Mouse (Mus musculus) liver, embryonic 13.5 days (tissue): ENCODE measurements around the gene Birc7. TPM values are rescaled to one million over a fixed set of nuclear protein-coding genes. Genes with fewer than 3 reads are reported as not detected.

ENCODE experiments used
- ATAC-seq: fragments of 200-750 bp; cut with Nextera tagmentation; 2 replicates; pipeline ENCODE4 v1.8.0; 2017; ENCODE audit warnings: low read depth, mild to moderate bottlenecking, moderate number of reproducible peaks, moderate library complexity
- DNase-seq: peaks from one replicate; pipeline ENCODE4 v3.0.0; 2022
- H3K27ac ChIP-seq: fragments of 300-500 bp; sonication (generic); 2 replicates; pipeline ENCODE4 v1.5.1; 2015; ENCODE audit warnings: moderate library complexity, mild to moderate bottlenecking, inconsistent platforms
- H3K27me3 ChIP-seq: fragments of 300-500 bp; sonication (generic); 2 replicates; pipeline ENCODE4 v1.6.1; 2015; ENCODE audit warnings: mild to moderate bottlenecking, inconsistent platforms
- H3K36me3 ChIP-seq: fragments of 300-500 bp; sonication (generic); 2 replicates; pipeline ENCODE4 v1.6.1; 2015; ENCODE audit warnings: mild to moderate bottlenecking, inconsistent platforms
- H3K4me1 ChIP-seq: fragments of 300-500 bp; sonication (generic); replicated peaks from 2 replicates; pipeline ENCODE4 v1.6.1; 2015; ENCODE audit warnings: inconsistent platforms
- H3K4me2 ChIP-seq: fragments of 300-500 bp; sonication (generic); 2 replicates; pipeline ENCODE4 v1.6.1; 2015; ENCODE audit warnings: inconsistent platforms, mild to moderate bottlenecking, moderate library complexity
- H3K4me3 ChIP-seq: fragments of 300-500 bp; sonication (generic); replicated peaks from 2 replicates; pipeline ENCODE4 v1.5.1; 2015; ENCODE audit warnings: mild to moderate bottlenecking, inconsistent platforms
- H3K9ac ChIP-seq: fragments of 300-500 bp; sonication (generic); 2 replicates; pipeline ENCODE4 v1.6.1; 2015; ENCODE audit warnings: mild to moderate bottlenecking, inconsistent platforms
- H3K9me3 ChIP-seq: fragments of 300-500 bp; sonication (generic); replicated peaks from 2 replicates; pipeline ENCODE4 v1.6.1; 2016; ENCODE audit warnings: inconsistent platforms
- WGBS: fragments of 180-500 bp; shearing (Covaris S2); methylation state at CpG from one replicate; pipeline ENCODE4 v1.1.7; 2015; ENCODE audit not compliant: insufficient replicate concordance; 5-methylcytosine and 5-hydroxymethylcytosine counted together
- polyA plus RNA-seq: library from polyadenylated mRNA; unstranded; fragments of >200 nt; fragmentation: Nextera tagmentation; extraction: Ambion mirVana; gene quantifications from 2 replicates; pipeline ENCODE4 v1.2.1, GENCODE M21; 2015

Gene Birc7
- polyA plus RNA-seq, 1 experiment from 2014 or later, result not detected

DNA sequence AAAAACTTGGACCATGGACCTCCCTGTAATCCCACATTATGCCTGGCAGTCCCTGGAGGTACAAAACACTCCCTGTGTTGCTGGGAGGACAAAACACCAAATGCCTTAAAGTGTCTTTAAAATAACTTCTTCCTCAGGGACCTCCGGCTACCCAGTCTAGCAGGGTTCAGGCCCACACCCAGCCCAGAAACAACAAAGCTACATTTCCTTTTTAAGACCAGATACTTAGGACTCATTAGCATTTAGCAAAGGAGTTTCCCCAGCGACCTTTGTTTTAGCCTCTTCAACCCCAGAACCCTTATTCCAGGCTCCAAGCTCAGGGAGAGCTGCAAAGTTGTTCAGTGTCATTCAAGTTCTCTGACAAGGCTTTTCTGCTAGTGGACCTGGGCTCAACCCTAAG, 24.8 kb downstream of the Birc7 start:
- Histone ChIP-seq H3K27me3 (peaks cover 69% of the 10 kb centered on the region), H3K4me1 (no peaks in the 10 kb centered on the region), H3K27ac (no peak overlapping the region), H3K9me3 (no peaks in the 10 kb centered on the region), H3K4me3 (no peak overlapping the region), H3K4me2 (peak overlapping the region; percentile 59), H3K36me3 (no peaks in the 10 kb centered on the region), H3K9ac (no peak overlapping the region)
- DNase-seq (no peak), ATAC-seq (no peak)
- WGBS, result 32% methylated on average over 2 of the region's 2 CpGs

DNA sequence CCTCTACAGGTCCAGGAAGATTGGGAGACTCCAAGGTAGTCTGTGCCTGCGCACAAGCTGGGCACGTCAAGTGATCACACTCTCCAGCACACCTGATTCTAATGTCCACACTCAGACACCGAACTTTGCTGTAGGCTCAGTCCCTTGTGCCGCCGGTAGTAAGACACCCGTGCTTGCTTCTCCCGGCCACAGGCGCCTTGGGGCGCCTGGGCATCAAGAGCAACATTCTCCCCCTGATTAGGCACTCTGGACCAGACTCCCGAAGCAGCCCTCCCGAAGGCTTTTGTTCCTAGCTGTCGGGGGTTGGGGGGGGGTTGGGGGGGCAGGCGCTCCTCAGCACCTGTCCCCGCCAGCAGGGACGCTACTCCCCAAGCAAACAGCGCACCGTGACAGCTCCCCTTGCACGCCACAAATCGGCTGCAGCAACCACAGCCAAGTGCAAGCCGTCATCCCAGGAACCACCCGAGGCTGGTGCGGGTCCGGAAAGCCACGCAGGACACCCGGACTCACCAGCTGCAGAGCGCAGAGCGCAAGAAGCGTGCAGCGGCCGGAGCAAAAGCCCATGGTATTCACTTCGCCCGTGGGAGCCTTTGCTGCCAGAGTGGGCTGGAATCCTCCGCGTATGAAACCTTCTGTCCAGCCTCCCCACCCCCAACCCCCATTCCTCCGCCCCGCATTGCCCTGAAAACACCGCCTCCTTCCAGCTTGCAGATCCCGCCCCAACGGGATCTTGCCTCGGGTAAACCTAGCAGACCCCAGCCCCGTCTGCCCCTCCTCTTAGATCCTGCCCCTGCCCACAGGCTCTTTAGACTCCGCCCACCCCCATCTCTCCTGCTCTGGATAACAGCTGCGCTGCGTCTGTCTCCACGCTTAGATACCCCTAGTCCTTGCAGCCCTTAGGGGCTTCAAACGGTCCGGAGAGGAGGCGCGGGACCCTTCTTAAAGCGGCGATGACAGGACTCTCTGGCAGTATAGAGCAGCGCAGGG, 25.5 kb downstream of the Birc7 start, which contains the start of gene Nkain4:
Gene Nkain4, minus strand, starts transcription at position 639 of the 987 bp plus-strand sequence.
- no peak for DNase-seq
- no peak for ATAC-seq
- 3% methylated on average over 52 of the region's 52 CpGs for WGBS
- Histone ChIP-seq H3K27me3 (peaks cover 69% of the 10 kb centered on the region), H3K4me1 (no peaks in the 10 kb centered on the region), H3K27ac (no peak within 1 kb of the TSS), H3K9me3 (no peaks in the 10 kb centered on the region), H3K4me3 (peak within 1 kb of the TSS; percentile 42), H3K4me2 (peak within 1 kb of the TSS; percentile 59), H3K9ac (no peak within 1 kb of the TSS), H3K36me3 (no peaks in the 10 kb centered on the region)

DNA sequence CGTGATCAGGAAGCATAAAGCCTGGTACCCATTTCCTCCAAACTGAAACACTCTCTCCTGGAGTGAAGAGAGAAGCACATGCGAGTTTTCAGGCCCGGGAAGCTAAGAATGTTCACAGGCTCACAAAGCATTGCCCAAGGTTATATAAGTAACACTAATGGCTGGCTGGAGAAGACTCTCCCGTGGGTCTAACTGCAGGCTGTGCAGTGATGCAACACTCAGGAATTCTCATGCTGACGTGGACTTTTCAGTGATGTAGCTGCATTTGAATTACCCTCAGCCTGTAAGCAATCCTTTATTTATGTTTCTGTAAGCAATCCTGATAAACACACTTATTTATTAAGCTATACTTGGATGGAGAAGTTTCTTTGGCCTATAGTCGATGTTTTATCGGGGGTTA, 30.8 kb downstream of the Birc7 start:
- WGBS, result 58% methylated on average over 7 of the region's 7 CpGs
- Histone ChIP-seq H3K27me3 (peaks cover 31% of the 10 kb centered on the region), H3K4me3 (no peak overlapping the region), H3K4me1 (peaks cover 23% of the 10 kb centered on the region), H3K9ac (no peak overlapping the region), H3K36me3 (no peaks in the 10 kb centered on the region), H3K4me2 (no peak overlapping the region), H3K27ac (no peak overlapping the region), H3K9me3 (no peaks in the 10 kb centered on the region)
- no peak for ATAC-seq
- DNase-seq, result no peak

DNA sequence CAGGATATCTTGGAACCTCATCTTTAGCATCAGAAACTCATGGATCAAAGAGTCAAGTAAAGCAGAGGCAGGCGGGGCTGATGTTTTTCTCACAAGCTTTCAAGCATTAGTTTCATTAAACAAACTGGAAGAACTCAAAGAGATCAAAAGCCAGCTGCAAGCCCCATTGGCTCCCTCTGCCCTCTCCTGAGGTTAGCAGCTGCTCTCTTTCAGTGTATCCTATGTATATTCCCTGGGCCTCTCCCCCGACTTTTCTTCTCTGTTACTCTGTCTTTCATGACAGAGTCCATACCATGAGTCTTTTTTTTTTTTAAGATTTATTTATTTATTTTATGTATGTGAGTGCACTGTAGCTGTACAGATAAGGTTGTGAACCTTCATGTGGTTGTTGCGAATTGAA, 31.4 kb downstream of the Birc7 start:
- no peaks in the 10 kb centered on the region for H3K9me3 ChIP-seq
- 43% methylated on average over 3 of the region's 3 CpGs for WGBS
- no peak for ATAC-seq
- no peak overlapping the region for H3K9ac ChIP-seq
- DNase-seq, result no peak
- peaks cover 26% of the 10 kb centered on the region for H3K27me3 ChIP-seq
- no peak overlapping the region for H3K4me2 ChIP-seq
- H3K4me3 ChIP-seq, result no peak overlapping the region
- H3K27ac ChIP-seq, result no peak overlapping the region
- no peaks in the 10 kb centered on the region for H3K36me3 ChIP-seq
- peaks cover 23% of the 10 kb centered on the region for H3K4me1 ChIP-seq

DNA sequence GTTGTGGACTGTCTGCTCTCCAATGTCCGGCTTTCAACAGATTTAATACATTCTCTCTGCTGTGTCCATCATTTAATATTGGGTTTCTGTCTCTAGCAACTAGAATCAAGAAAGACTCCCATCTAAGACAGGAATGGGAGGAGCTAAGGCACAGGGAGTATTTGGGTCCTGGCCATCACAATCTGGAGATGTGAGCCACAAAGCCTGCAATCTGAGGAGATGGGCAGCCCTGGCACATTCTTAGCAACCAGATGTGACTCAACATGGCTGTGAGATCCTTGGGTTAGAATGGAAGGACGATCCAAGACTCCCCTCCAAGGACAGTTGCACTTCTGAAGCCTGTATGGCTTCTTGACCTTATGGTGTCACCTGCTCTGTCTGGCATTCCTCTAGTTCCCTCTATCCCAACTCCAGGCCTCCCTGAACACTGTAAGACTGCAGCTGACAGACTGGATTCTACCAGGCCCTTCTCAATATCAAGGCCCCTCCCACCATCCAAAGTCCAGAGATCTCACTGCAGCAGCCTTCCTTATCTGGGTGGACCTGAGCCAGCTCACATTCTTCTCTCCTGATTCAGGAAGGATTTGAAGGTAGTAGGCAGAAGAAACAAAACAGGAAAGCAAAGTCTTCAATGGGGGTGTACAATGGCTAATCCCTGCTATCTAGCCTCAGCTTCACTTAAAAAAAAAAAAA, 33.9 kb downstream of the Birc7 start:
- WGBS, result 55% methylated on average over 2 of the region's 2 CpGs
- no peak overlapping the region for H3K27ac ChIP-seq

DNA sequence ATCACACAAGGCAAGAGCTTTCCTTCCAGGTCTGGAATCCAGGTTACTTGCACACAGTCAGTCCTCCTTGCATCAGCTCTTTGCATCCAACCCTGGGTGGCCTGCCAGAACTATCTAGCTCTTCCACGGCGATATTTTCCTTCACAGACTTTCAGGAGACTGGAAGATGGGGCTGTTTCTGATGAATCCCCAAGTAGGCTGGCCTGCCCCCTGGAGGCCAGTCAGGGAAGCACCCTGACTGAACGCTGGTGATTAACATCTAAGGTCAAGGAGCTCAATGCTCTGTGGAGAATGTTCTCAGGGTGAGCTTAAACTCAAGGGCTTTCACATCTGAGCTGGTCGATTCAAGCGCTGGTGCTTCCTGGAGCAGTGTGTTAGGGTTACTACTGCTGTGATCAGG, 35.1 kb downstream of the Birc7 start:
- Histone ChIP-seq H3K27ac (no peak overlapping the region), H3K9ac (no peak overlapping the region), H3K27me3 (no peaks in the 10 kb centered on the region), H3K36me3 (peaks cover 3% of the 10 kb centered on the region; the same call in 1 of the 2 replicates), H3K4me2 (no peak overlapping the region), H3K9me3 (no peaks in the 10 kb centered on the region), H3K4me3 (no peak overlapping the region), H3K4me1 (peaks cover 43% of the 10 kb centered on the region)
- 5% methylated on average over 5 of the region's 5 CpGs for WGBS
- no peak for ATAC-seq
- peak; percentile 58 for DNase-seq

More for the DNA sequence above, 33.9 kb downstream of the Birc7 start:
- Histone ChIP-seq H3K9me3 (no peaks in the 10 kb centered on the region), H3K4me2 (no peak overlapping the region), H3K36me3 (no peaks in the 10 kb centered on the region), H3K27me3 (peaks cover 5% of the 10 kb centered on the region; the same call in 1 of the 2 replicates), H3K9ac (no peak overlapping the region), H3K4me3 (no peak overlapping the region), H3K4me1 (peaks cover 31% of the 10 kb centered on the region)
- DNase-seq (no peak), ATAC-seq (no peak)

DNA sequence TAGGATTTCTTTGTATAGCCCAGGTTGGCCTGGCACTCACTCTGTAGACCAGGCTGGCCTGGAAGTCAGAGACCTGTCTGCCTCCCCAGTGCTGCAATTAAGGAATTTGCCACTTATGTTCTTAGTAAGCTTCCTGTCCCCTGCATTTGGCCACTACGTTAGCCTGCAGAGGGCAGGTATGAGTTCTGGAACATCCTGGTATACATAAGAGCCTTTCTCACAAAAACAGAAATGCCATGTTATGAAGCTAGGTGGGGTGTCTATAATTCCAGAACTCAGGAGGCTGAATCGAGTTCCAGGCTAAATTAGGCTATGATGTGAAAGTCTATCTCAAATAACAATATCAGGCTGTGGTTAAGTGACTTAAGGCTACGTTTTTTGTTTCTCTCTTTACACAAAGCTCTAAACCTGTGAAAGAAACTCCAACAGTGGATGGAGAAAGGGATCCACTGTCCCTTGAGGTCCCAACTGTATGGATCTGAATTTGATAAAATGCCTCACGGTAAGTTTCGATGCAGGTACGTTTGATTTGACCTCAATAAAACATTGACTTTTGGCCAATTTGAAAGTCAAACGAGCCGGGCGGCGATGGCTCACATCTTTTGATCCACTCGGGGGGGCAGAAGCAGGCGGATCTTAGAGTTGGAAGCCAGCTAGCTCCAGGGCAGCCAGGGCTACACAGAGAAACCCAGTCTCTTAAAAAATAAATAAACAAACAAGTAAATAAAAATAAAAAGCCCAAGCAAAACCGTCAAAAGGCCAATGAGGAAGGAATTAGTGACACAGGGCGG, 37.5 kb downstream of the Birc7 start:
- H3K27me3 ChIP-seq, result no peaks in the 10 kb centered on the region
- H3K9ac ChIP-seq, result peak overlapping the region; percentile 96
- H3K36me3 ChIP-seq, result peaks cover 26% of the 10 kb centered on the region
- H3K27ac ChIP-seq, result peak overlapping the region; percentile 87
- peak overlapping the region; percentile 90 for H3K4me2 ChIP-seq
- WGBS, result 9% methylated on average over 14 of the region's 14 CpGs
- H3K9me3 ChIP-seq, result no peaks in the 10 kb centered on the region
- ATAC-seq (peak; percentile 31; the same call in 1 of the 2 replicates), DNase-seq (no peak)
- H3K4me3 ChIP-seq, result peak overlapping the region; percentile 96
- peaks cover 54% of the 10 kb centered on the region for H3K4me1 ChIP-seq

DNA sequence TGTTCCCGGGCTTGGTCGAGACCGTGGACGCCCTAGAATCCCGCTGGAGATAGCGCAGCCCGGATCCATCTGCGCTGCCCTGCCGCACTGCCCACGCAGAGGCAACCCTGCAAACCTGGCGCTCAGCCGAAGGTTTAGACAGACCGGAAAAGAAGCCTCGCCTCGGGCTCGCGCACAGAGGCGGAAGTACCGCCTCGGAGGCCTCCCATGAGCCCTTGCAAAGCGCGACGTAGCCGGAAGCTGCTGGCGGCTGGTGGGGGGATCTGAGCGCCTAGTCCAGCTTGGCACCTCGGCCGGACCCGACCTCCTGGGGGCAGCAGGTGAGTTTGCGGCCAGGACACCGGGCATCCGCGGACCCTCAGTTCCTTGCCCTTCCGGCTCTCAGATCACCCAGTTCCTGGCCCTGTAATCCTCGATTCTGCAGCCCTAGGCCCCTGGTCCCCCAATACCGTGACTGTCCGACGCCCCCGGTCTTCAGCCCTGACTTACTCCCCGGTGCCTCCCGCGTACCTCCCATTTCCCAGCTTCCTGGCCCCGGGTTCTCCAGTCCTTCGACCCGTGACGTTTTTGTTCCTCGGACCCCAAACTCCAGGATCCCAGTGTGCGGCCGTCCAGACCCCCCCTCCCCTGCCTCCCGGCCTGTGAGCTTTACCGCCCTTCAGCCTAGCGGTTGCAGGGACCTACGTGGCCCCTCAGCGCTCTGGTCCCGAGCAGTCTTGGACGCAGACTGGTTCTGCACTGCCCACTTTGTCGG, 38.4 kb downstream of the Birc7 start, which contains the start of gene Arfgap1:
Gene Arfgap1, plus strand, starts transcription at position 216 of the 754 bp plus-strand sequence.
- peak within 1 kb of the TSS; percentile 96 for H3K9ac ChIP-seq
- H3K4me2 ChIP-seq, result peak within 1 kb of the TSS; percentile 90
- peak; percentile 92 for ATAC-seq
- WGBS, result under 1% methylated on average over 57 of the region's 57 CpGs
- DNase-seq, result peak; percentile 79
- peaks cover 49% of the 10 kb centered on the region for H3K4me1 ChIP-seq
- peak within 1 kb of the TSS; percentile 87 for H3K27ac ChIP-seq
- H3K27me3 ChIP-seq, result no peaks in the 10 kb centered on the region
- peaks cover 35% of the 10 kb centered on the region for H3K36me3 ChIP-seq
- H3K4me3 ChIP-seq, result peak within 1 kb of the TSS; percentile 96
- H3K9me3 ChIP-seq, result no peaks in the 10 kb centered on the region

DNA sequence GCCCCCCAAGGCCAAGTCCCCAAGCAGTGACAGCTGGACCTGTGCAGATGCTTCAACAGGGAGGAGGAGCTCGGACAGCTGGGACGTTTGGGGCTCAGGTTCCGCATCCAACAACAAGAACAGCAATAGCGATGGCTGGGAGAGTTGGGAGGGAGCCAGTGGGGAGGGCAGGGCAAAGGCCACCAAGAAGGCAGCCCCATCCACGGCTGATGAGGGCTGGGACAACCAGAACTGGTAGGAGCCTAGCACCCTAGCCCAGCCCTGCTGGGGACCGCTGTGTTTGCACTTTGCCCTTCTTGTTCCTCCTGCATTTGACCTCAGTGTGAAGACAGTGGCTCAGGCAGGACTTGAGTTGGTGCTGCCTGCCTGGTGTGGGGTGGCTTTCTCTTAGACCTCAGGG, 52.3 kb downstream of the Birc7 start:
- no peak for ATAC-seq
- Histone ChIP-seq H3K4me2 (no peak overlapping the region), H3K36me3 (peaks cover 71% of the 10 kb centered on the region), H3K9ac (no peak overlapping the region), H3K9me3 (no peaks in the 10 kb centered on the region), H3K27me3 (no peaks in the 10 kb centered on the region), H3K4me3 (no peak overlapping the region), H3K27ac (no peak overlapping the region), H3K4me1 (peaks cover 3% of the 10 kb centered on the region; the same call in 1 of the 2 replicates)
- DNase-seq, result no peak
- WGBS, result 81% methylated on average over 6 of the region's 6 CpGs
